Mouse (Mus musculus) kidney, embryonic 16.5 days (tissue): ENCODE results near the gene Zfp457. TPM values are rescaled to one million over a fixed set of nuclear protein-coding genes. Genes with fewer than 3 reads are reported as not detected.
A peak's percentile ranks its signal among the peaks of the same experiment; 100 is the strongest.

Experiments used
- ATAC-seq: fragments of 200-750 bp; cut with Nextera tagmentation; 2 replicates; pipeline ENCODE4 v1.8.0; 2017; ENCODE audit warnings: moderate TSS enrichment; ENCODE audit not compliant: low FRiP score, low TSS enrichment
- H3K27ac ChIP-seq: fragments of 300-500 bp; sonication (generic); 2 replicates; pipeline ENCODE4 v1.5.1; 2014; ENCODE audit warnings: low read length
- H3K27me3 ChIP-seq: fragments of 300-500 bp; sonication (generic); 2 replicates; pipeline ENCODE4 v1.6.1; 2014; ENCODE audit warnings: low read length, control low read depth, mixed read lengths; ENCODE audit not compliant: insufficient read depth
- H3K36me3 ChIP-seq: fragments of 300-500 bp; sonication (generic); 2 replicates; pipeline ENCODE4 v1.6.1; 2014; ENCODE audit warnings: low read length, control low read depth, mixed read lengths; ENCODE audit not compliant: insufficient read depth
- H3K4me1 ChIP-seq: fragments of 300-500 bp; sonication (generic); 2 replicates; pipeline ENCODE4 v1.6.1; 2014; ENCODE audit warnings: low read length, control low read depth, mixed read lengths; ENCODE audit not compliant: insufficient read depth
- H3K4me2 ChIP-seq: fragments of 300-500 bp; sonication (generic); replicated peaks from 2 replicates; pipeline ENCODE4 v1.6.1; 2014; ENCODE audit warnings: low read depth, low read length
- H3K4me3 ChIP-seq: fragments of 300-500 bp; sonication (generic); 2 replicates; pipeline ENCODE4 v1.5.1; 2014; ENCODE audit warnings: mild to moderate bottlenecking, low read length
- H3K9ac ChIP-seq: fragments of 300-500 bp; sonication (generic); replicated peaks from 2 replicates; pipeline ENCODE4 v1.6.1; 2014; ENCODE audit warnings: low read length
- H3K9me3 ChIP-seq: fragments of 300-500 bp; sonication (generic); 2 replicates; pipeline ENCODE4 v1.6.1; 2016; ENCODE audit warnings: low read length, control low read depth
- WGBS: fragments of 180-500 bp; shearing (Covaris S2); extraction: QIAGEN DNeasy Blood & Tissue Kit; methylation state at CpG from one replicate; pipeline ENCODE4 v1.1.7; 2014; 5-methylcytosine and 5-hydroxymethylcytosine counted together
- polyA plus RNA-seq: library from polyadenylated mRNA; unstranded; fragments of >200 nt; fragmentation: Nextera tagmentation; extraction: Ambion mirVana; gene quantifications from 2 replicates; pipeline ENCODE4 v1.2.1, GENCODE M21; 2015

Gene Zfp457
- polyA plus RNA-seq, 1 experiment from 2014 or later, result 0.86 TPM

DNA sequence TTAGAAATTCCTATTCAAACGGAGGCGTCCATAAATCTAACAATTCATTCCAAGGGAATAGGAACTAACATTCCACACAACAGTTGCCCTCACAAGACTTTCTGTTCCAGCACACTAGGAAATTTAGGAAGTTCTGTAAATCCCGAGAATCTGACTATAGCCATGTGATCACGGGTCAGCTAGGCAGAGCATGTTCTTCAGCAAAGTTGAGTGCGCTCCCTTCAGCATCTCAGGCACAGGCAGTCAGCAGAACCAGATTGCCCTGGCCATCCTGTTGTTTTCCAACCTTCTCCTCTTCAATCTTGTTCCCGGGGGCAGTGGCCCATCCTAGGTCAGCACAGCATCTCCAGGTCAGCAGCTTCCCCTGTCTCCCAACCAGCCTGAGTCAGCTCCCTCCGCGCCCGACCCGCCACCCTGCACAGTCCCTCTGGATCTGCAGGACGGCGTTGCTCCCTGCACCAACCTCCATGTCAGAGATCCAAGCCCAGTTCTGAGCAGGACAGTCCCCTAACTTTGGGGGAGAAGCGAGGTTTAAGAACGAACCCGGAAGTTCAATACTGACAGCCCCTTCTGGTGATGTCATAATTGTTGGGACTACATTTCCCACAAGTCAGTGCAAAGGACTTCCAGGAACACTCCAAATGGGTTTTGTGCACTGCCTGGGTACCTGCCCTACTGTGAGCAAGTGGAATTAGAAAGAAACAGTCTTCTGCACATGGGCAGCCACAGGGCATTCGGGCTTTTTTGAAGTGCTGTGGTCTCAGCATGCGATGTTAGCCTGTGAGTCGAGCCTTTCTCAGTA is 37.5 kb downstream of the Zfp457 start:
- H3K27ac ChIP-seq, result 0 out of 2 replicates have a peak overlapping the region, but pooled peaks have one; percentile 53
- peak; percentile 99 for ATAC-seq
- WGBS, result 7% methylated on average over 18 of the region's 18 CpGs

More for the DNA sequence above, 37.5 kb downstream of the Zfp457 start:
- Histone ChIP-seq H3K4me3 (peak overlapping the region; percentile 86), H3K36me3 (peaks cover 6% of the 10 kb centered on the region), H3K4me2 (peak overlapping the region; percentile 69), H3K27me3 (no peaks in the 10 kb centered on the region), H3K9ac (peak overlapping the region; percentile 84), H3K4me1 (no peaks in the 10 kb centered on the region), H3K9me3 (0 out of 2 replicates have a peak, but pooled peaks cover 7% of the 10 kb centered on the region)

Other genes starting within 250 kb of the Zfp457 start
- gene Zfp712, start 245.3 kb downstream of the Zfp457 start, polyA plus RNA-seq, result 3.6 and 3.9 TPM in 2 replicates
- gene Zfp708, start 208.5 kb downstream of the Zfp457 start, polyA plus RNA-seq, result 5.1 and 5.8 TPM in 2 replicates
- gene Gm28557, start 197.9 kb downstream of the Zfp457 start, polyA plus RNA-seq, result 3.3 and 3.9 TPM in 2 replicates
- 0.22 and 0.40 TPM in 2 replicates for gene Rslcan18, start 190.2 kb downstream of the Zfp457 start, polyA plus RNA-seq
- 2.1 and 2.7 TPM in 2 replicates for gene Zfp759, start 184.8 kb downstream of the Zfp457 start, polyA plus RNA-seq
- 8.8 and 10.0 TPM in 2 replicates for gene Rsl1, start 133.3 kb downstream of the Zfp457 start, polyA plus RNA-seq
- 1.5 and 1.8 TPM in 2 replicates for gene Zfp455, start 112.0 kb downstream of the Zfp457 start, polyA plus RNA-seq
- 1.6 and 2.1 TPM in 2 replicates for gene Zfp458, start 28.0 kb downstream of the Zfp457 start, polyA plus RNA-seq
- 2.7 and 2.8 TPM in 2 replicates for gene Zfp595, start 26.1 kb upstream of the Zfp457 start, polyA plus RNA-seq
- gene Gm28044, start 54.1 kb upstream of the Zfp457 start, polyA plus RNA-seq, result not detected in 2 replicates
- 1.3 TPM in 2 replicates for gene Zfp953, start 54.1 kb upstream of the Zfp457 start, polyA plus RNA-seq
- gene Gm28041, start 69.2 kb upstream of the Zfp457 start, polyA plus RNA-seq, result 0.44 and 0.50 TPM in 2 replicates
- 1.6 and 2.4 TPM in 2 replicates for gene Zfp456, start 69.3 kb upstream of the Zfp457 start, polyA plus RNA-seq
- gene Zfp429, start 93.3 kb upstream of the Zfp457 start, polyA plus RNA-seq, result 8.5 and 10.1 TPM in 2 replicates
- gene Zfp459, start 114.9 kb upstream of the Zfp457 start, polyA plus RNA-seq, result 1.1 TPM in 2 replicates
- 10.7 and 12.0 TPM in 2 replicates for gene Zfp874a, start 145.1 kb upstream of the Zfp457 start, polyA plus RNA-seq
- gene Zfp874b, start 177.8 kb upstream of the Zfp457 start, polyA plus RNA-seq, result 2.6 and 3.4 TPM in 2 replicates
- gene Zfp58, start 194.1 kb upstream of the Zfp457 start, polyA plus RNA-seq, result 14.4 and 15.2 TPM in 2 replicates
- gene Gm26965, start 219.7 kb upstream of the Zfp457 start, polyA plus RNA-seq, result not detected in 2 replicates
- 26.1 and 28.3 TPM in 2 replicates for gene Zfp87, start 219.7 kb upstream of the Zfp457 start, polyA plus RNA-seq
- gene Zfp748, start 247.3 kb upstream of the Zfp457 start, polyA plus RNA-seq, result 13.5 and 16.0 TPM in 2 replicates